Mouse (Mus musculus) lung, embryonic 15.5 days (tissue): Measurements from ENCODE around the gene Wwp2. TPM values are rescaled to one million over a fixed set of nuclear protein-coding genes. Genes with fewer than 3 reads are reported as not detected.

Source experiments
- ATAC-seq: fragments of 200-750 bp; cut with Nextera tagmentation; 2 replicates; pipeline ENCODE4 v1.8.0; 2017; ENCODE audit warnings: moderate number of reproducible peaks, borderline replicate concordance; ENCODE audit not compliant: low FRiP score, low TSS enrichment; ENCODE audit errors: extremely low read depth
- H3K27ac ChIP-seq: fragments of 300-500 bp; sonication (generic); 2 replicates; pipeline ENCODE4 v1.5.1; 2015; ENCODE audit warnings: moderate library complexity, mild to moderate bottlenecking, inconsistent platforms
- H3K27me3 ChIP-seq: fragments of 300-500 bp; sonication (generic); 2 replicates; pipeline ENCODE4 v1.6.1; 2015; ENCODE audit warnings: inconsistent platforms
- H3K36me3 ChIP-seq: fragments of 300-500 bp; sonication (generic); 2 replicates; pipeline ENCODE4 v1.6.1; 2015; ENCODE audit warnings: inconsistent platforms
- H3K4me1 ChIP-seq: fragments of 300-500 bp; sonication (generic); 2 replicates; pipeline ENCODE4 v1.6.1; 2015; ENCODE audit warnings: inconsistent platforms
- H3K4me2 ChIP-seq: fragments of 300-500 bp; sonication (generic); 2 replicates; pipeline ENCODE4 v1.6.1; 2015; ENCODE audit warnings: inconsistent platforms, mild to moderate bottlenecking, moderate library complexity
- H3K4me3 ChIP-seq: fragments of 300-500 bp; sonication (generic); 2 replicates; pipeline ENCODE4 v1.5.1; 2015; ENCODE audit warnings: mild to moderate bottlenecking, inconsistent platforms
- H3K9ac ChIP-seq: fragments of 300-500 bp; sonication (generic); 2 replicates; pipeline ENCODE4 v1.6.1; 2015; ENCODE audit warnings: inconsistent platforms
- H3K9me3 ChIP-seq: fragments of 300-500 bp; sonication (generic); 2 replicates; pipeline ENCODE4 v1.6.1; 2016; ENCODE audit warnings: inconsistent platforms
- WGBS: fragments of 180-500 bp; shearing (Covaris S2); methylation state at CpG from one replicate; pipeline ENCODE4 v1.1.7; 2015; 5-methylcytosine and 5-hydroxymethylcytosine counted together
- polyA plus RNA-seq: library from polyadenylated mRNA; unstranded; fragments of >200 nt; fragmentation: Nextera tagmentation; extraction: Ambion mirVana; gene quantifications from 2 replicates; pipeline ENCODE4 v1.2.1, GENCODE M21; 2015

Gene Wwp2
- polyA plus RNA-seq, 1 experiment from 2014 or later, result 54.0 TPM

DNA sequence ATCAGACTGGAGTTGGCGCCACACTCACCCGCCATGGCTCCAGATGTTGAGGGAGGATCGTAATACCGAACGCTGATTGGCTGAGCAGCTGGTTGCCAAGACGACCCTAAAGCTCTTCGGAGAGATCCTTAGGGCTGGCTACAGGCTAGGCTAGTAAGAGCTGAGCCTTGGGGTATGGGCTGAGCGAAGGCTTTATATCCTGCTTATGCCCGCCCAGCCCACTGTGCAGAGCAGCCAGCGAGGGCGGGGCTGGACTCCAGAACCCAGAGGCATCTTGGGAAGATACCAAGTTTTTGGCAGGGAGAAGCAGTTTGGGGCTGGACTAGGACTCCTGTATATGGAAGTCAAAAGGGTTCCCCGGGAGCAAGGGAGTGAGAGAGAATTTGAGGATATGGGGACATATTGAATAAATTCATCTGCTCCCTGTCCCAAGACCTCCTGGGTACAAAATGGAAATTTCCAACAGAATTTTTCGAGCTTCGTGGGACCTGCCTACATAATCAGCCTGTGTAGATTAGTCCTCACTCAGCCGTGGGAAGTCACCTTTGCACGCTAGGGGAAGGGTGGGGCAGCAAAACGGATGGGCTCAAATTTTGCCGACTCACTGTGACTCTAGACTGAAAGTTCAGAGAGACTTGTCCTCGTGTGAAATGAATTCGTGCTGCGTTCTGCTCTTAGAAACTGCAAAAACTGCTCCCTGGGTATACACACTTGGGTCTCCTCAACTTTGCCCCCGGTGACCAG is 33.0 kb upstream of the Wwp2 start, which contains the start of gene Nqo1:
TSS of gene Nqo1 (minus strand) at position 169 of the 744 bp plus-strand sequence.
- Histone ChIP-seq H3K27ac (peak within 1 kb of the TSS; percentile 46), H3K4me2 (peak within 1 kb of the TSS; percentile 56), H3K36me3 (no peaks in the 10 kb centered on the region), H3K9ac (no peak within 1 kb of the TSS; the same call in 1 of the 2 replicates), H3K27me3 (no peaks in the 10 kb centered on the region), H3K4me1 (peaks cover 30% of the 10 kb centered on the region), H3K4me3 (peak within 1 kb of the TSS; percentile 30), H3K9me3 (no peaks in the 10 kb centered on the region)
- ATAC-seq, result peak; percentile 99
- WGBS, result 11% methylated on average over 22 of the region's 22 CpGs

GRCm38 (mm10) chr8:107404057-107404456 is 32.1 kb upstream of the Wwp2 start:
- Histone ChIP-seq H3K9me3 (no peaks in the 10 kb centered on the region), H3K27ac (no peak overlapping the region), H3K27me3 (no peaks in the 10 kb centered on the region), H3K4me2 (no peak overlapping the region), H3K4me1 (peaks cover 30% of the 10 kb centered on the region), H3K9ac (no peak overlapping the region), H3K36me3 (peaks cover 3% of the 10 kb centered on the region; the same call in 1 of the 2 replicates), H3K4me3 (no peak overlapping the region)
- WGBS, result 45% methylated on average over 4 of the region's 4 CpGs
- no peak for ATAC-seq

DNA sequence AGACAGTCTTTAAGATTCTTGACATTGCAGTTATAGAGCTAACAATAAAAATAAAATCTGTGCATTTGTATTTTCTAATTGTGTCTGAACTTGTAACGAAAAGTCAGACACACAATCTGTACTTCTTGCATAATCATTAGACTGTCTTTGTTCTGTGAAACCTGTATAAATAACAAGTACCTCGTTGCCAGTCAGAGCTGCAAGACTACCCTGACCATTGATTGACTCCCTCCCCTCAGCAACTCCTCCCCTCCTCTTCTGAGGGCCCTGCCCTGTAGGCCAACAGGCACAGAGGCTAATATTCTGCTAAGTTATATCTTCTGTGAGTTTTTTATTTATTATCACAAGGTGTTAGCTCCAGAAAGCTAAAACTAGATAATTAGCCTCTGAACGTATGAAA is 30.2 kb upstream of the Wwp2 start:
- 38% methylated on average over 3 of the region's 3 CpGs for WGBS
- H3K4me2 ChIP-seq, result no peak overlapping the region

GRCm38 (mm10) chr8:107411391-107411790 is 24.8 kb upstream of the Wwp2 start:
- H3K9ac ChIP-seq, result no peak overlapping the region
- H3K9me3 ChIP-seq, result no peaks in the 10 kb centered on the region
- ATAC-seq, result no peak
- peaks cover 75% of the 10 kb centered on the region for H3K36me3 ChIP-seq
- no peak overlapping the region for H3K4me3 ChIP-seq
- peaks cover 6% of the 10 kb centered on the region; the same call in 1 of the 2 replicates for H3K4me1 ChIP-seq
- no peak overlapping the region for H3K27ac ChIP-seq
- WGBS, result 70% methylated on average over 4 of the region's 4 CpGs
- no peaks in the 10 kb centered on the region for H3K27me3 ChIP-seq
- H3K4me2 ChIP-seq, result no peak overlapping the region

More for the DNA sequence above, 30.2 kb upstream of the Wwp2 start:
- Histone ChIP-seq H3K27ac (0 out of 2 replicates have a peak overlapping the region, but pooled peaks have one; percentile 3), H3K36me3 (peaks cover 20% of the 10 kb centered on the region), H3K9ac (no peak overlapping the region), H3K27me3 (no peaks in the 10 kb centered on the region), H3K4me3 (no peak overlapping the region), H3K4me1 (peaks cover 30% of the 10 kb centered on the region), H3K9me3 (no peaks in the 10 kb centered on the region)
- ATAC-seq, result no peak

GRCm38 (mm10) chr8:107412552-107412951 is 23.6 kb upstream of the Wwp2 start:
- Histone ChIP-seq H3K27ac (no peak overlapping the region), H3K4me3 (no peak overlapping the region), H3K4me2 (no peak overlapping the region), H3K4me1 (no peaks in the 10 kb centered on the region), H3K9ac (no peak overlapping the region), H3K36me3 (peaks cover 86% of the 10 kb centered on the region), H3K27me3 (no peaks in the 10 kb centered on the region), H3K9me3 (no peaks in the 10 kb centered on the region)
- ATAC-seq, result no peak
- 88% methylated on average over 8 of the region's 8 CpGs for WGBS

DNA sequence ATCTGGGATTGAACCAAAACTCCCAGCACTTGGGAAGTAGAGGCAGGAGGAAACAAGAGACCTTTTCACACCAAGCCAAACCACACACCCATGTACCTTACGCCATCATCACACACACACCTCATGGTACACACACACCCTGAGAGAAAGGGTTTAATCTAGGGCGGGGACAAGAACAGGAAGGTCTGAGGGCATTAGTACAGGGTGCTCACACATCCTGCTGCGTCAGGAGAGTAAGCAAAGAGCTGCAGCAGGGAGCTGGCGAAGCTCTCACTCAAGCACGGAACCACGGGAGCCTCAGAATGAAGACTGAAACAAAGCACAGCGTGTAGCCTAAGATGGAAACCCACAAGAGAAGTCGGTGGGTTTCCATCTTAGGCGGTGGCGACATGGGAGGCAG is 22.3 kb upstream of the Wwp2 start:
- Histone ChIP-seq H3K4me3 (no peak overlapping the region), H3K36me3 (peaks cover 98% of the 10 kb centered on the region), H3K9me3 (no peaks in the 10 kb centered on the region), H3K27me3 (no peaks in the 10 kb centered on the region), H3K4me2 (no peak overlapping the region), H3K9ac (no peak overlapping the region), H3K4me1 (no peaks in the 10 kb centered on the region), H3K27ac (no peak overlapping the region)
- 91% methylated on average over 10 of the region's 10 CpGs for WGBS
- ATAC-seq, result no peak

- WGBS, result 92% methylated on average over 12 of the region's 12 CpGs
- no peaks in the 10 kb centered on the region for H3K4me1 ChIP-seq
- H3K4me2 ChIP-seq, result no peak overlapping the region
- no peak overlapping the region for H3K4me3 ChIP-seq
- no peaks in the 10 kb centered on the region for H3K9me3 ChIP-seq
- no peak for ATAC-seq
- no peaks in the 10 kb centered on the region for H3K27me3 ChIP-seq
- no peak overlapping the region for H3K9ac ChIP-seq
- peaks cover 91% of the 10 kb centered on the region for H3K36me3 ChIP-seq
- no peak overlapping the region for H3K27ac ChIP-seq
Measured at GRCm38 (mm10) chr8:107417001-107417400, 19.2 kb upstream of the Wwp2 start.

DNA sequence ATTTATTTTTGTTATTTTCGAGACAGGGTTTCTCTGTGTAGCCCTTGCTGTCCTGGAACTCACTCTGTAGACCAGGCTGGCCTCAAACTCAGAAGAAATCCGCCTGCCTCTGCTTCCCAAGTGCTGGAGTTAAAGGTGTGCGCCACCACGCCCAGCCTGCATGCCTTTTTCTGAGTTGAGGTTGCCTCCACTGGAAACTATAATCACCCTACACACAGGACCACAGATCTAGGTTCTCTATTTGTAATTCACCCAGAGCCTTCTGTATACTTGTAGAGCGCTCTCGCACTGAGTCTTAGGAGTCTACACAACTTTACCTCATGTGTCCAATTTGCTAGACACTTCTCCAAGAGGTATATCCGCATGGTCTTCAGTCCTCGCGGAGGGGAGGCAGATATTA is 12.0 kb upstream of the Wwp2 start:
- Histone ChIP-seq H3K27ac (peak overlapping the region; percentile 63), H3K9ac (peak overlapping the region; percentile 65), H3K9me3 (no peaks in the 10 kb centered on the region), H3K27me3 (no peaks in the 10 kb centered on the region), H3K4me3 (peak overlapping the region; percentile 75), H3K36me3 (peaks cover 26% of the 10 kb centered on the region), H3K4me1 (peaks cover 13% of the 10 kb centered on the region), H3K4me2 (peak overlapping the region; percentile 69)
- 23% methylated on average over 9 of the region's 9 CpGs for WGBS
- 0 out of 2 replicates have a peak, but pooled peaks have one; percentile 4 for ATAC-seq

DNA sequence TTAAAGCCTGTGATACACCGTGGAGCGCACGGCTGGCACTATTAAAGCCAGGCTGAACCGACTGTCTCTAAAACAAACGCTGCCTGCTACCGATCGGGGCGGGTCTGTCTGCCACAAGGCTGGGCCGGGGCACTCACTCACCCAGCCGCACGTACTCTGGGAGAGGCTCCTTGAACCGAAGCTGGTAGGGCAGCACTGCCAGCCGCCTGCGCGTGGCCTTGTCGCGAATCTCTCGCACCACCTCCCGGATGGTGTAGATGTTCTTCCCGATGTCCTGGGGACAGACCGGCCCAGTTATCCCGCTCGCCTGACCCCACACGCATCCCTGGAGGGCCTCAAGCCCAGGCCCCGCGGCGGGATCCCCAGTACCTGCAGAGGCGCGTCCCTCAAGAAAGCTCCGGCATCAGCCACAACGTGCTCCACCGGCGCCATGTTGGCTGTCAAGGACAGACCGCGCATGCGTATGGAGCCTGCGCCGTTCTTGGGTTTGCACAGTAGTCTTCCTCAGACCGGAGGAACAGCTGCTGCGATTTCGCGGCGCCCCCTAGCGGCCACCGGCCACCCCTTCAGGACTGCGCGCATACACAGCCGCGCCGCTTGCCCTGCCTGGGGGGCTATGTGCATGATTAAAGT is 11.5 kb upstream of the Wwp2 start, which contains the start of gene Nob1:
TSS of gene Nob1 (minus strand) at position 455 of the 633 bp plus-strand sequence.
- Histone ChIP-seq H3K9me3 (no peaks in the 10 kb centered on the region), H3K27ac (peak within 1 kb of the TSS; percentile 63), H3K9ac (peak within 1 kb of the TSS; percentile 65), H3K4me3 (peak within 1 kb of the TSS; percentile 75), H3K36me3 (peaks cover 20% of the 10 kb centered on the region), H3K27me3 (no peaks in the 10 kb centered on the region), H3K4me1 (peaks cover 13% of the 10 kb centered on the region), H3K4me2 (peak within 1 kb of the TSS; percentile 69)
- WGBS, result under 1% methylated on average over 50 of the region's 50 CpGs
- peak; percentile 98 for ATAC-seq

GRCm38 (mm10) chr8:107425230-107425597 is 11.0 kb upstream of the Wwp2 start:
- peaks cover 13% of the 10 kb centered on the region for H3K4me1 ChIP-seq
- no peaks in the 10 kb centered on the region for H3K27me3 ChIP-seq
- no peak overlapping the region for H3K9ac ChIP-seq
- WGBS, result 39% methylated on average over 8 of the region's 8 CpGs
- no peak for ATAC-seq
- no peaks in the 10 kb centered on the region for H3K9me3 ChIP-seq
- H3K36me3 ChIP-seq, result peaks cover 15% of the 10 kb centered on the region
- H3K4me3 ChIP-seq, result peak overlapping the region; percentile 75
- peak overlapping the region; percentile 69 for H3K4me2 ChIP-seq
- no peak overlapping the region for H3K27ac ChIP-seq

- Histone ChIP-seq H3K27ac (no peak overlapping the region), H3K36me3 (no peaks in the 10 kb centered on the region), H3K4me2 (no peak overlapping the region), H3K9me3 (no peaks in the 10 kb centered on the region), H3K9ac (no peak overlapping the region), H3K4me1 (peaks cover 2% of the 10 kb centered on the region; the same call in 1 of the 2 replicates), H3K27me3 (no peaks in the 10 kb centered on the region), H3K4me3 (no peak overlapping the region)
- ATAC-seq, result no peak
- 76% methylated on average over 8 of the region's 8 CpGs for WGBS
Measured at GRCm38 (mm10) chr8:107430821-107431220, 5.3 kb upstream of the Wwp2 start.

GRCm38 (mm10) chr8:107435421-107435961 is 674 bp upstream of the Wwp2 start:
- peaks cover 9% of the 10 kb centered on the region; the same call in 1 of the 2 replicates for H3K4me1 ChIP-seq
- 27% methylated on average over 11 of the region's 11 CpGs for WGBS
- H3K4me3 ChIP-seq, result peak overlapping the region; percentile 74
- H3K4me2 ChIP-seq, result peak overlapping the region; percentile 77
- H3K9me3 ChIP-seq, result no peaks in the 10 kb centered on the region
- no peaks in the 10 kb centered on the region for H3K27me3 ChIP-seq
- peak overlapping the region; percentile 87; the same call in 1 of the 2 replicates for H3K27ac ChIP-seq
- ATAC-seq, result 0 out of 2 replicates have a peak, but pooled peaks have one; percentile 3
- H3K9ac ChIP-seq, result peak overlapping the region; percentile 86
- H3K36me3 ChIP-seq, result no peaks in the 10 kb centered on the region
